Mouse (Mus musculus): ENCODE measurements around the gene 4930432M17Rik.

Gene 4930432M17Rik

GRCm38 (mm10) chr3:121707106-121707505, 36.5 kb downstream of the 4930432M17Rik start:
- no peak for DNase-seq (ENCODE audit: low read depth, low spot score)

GRCm38 (mm10) chr3:121710894-121711531, 40.5 kb downstream of the 4930432M17Rik start:
- DNase-seq (ENCODE audit: low read depth, low spot score), result no peak

GRCm38 (mm10) chr3:121712222-121712621, 41.7 kb downstream of the 4930432M17Rik start:
- no peak for DNase-seq (ENCODE audit: low read depth, low spot score)

DNA sequence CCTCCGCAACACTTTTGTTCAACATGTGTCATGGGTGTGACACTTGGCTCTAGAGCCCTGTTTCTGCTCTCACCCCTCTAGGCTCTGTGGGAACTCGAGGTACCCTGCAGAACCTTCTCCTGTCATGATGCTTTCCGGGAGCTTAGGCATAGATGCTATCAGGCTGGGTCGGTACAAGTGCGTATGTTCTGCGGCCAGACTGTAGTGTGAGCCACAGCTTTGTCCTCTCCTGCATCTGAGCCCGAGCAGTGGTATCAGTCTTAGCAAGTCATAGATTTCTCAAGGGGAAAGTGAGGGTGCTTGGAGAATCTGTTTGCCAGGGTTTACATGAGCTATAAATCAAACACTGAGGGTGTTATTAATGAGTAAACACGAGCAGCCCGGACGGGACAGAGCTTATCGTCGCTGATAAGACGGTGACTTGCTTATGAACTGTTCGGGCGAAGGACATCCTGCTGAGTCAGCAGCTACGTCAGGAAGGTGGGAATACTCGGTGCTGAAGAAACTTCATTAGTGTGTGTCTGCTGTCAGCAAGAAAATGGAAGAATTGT, 42.7 kb downstream of the 4930432M17Rik start:
- DNase-seq (ENCODE audit: low read depth, low spot score), result no peak

DNA sequence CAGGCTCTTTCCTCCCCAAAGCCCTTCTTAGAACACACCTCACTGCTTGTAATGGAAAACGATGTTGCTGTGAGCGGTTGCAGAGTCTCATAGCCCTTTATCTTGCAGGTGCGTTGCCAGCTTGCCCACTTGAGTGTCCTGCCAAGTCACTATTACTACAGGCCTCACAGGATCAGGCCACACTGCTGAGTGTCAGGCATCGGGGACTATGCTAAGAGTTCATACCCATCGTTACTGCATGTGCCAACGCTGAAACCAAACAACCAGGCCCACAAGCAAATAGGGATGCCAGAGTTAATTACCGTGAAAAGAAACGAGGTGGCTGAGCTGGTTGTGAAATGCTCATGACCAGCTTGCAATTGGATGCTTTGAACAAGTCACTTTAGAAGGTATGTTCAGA, 43.3 kb downstream of the 4930432M17Rik start:
- DNase-seq (ENCODE audit: low read depth, low spot score), result no peak

DNA sequence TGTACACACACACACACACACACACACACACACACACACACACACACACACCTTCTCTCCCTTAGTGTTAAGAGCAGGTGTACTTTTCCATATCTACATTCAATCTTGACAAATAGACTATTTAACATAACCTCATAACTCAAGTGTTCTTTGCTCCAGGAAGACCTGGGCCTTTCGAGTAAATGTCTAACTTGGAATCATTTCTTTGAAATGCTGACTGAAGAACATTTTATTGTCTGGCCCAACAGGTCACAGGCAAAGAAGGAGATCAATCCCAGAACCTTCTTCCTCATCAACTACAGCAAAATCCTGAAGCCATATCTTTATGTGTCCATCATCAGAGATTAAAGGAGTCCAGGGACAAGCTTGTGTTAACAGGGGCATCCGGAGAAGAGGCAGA, 43.9 kb downstream of the 4930432M17Rik start:
- DNase-seq (ENCODE audit: low read depth, low spot score), result no peak

DNA sequence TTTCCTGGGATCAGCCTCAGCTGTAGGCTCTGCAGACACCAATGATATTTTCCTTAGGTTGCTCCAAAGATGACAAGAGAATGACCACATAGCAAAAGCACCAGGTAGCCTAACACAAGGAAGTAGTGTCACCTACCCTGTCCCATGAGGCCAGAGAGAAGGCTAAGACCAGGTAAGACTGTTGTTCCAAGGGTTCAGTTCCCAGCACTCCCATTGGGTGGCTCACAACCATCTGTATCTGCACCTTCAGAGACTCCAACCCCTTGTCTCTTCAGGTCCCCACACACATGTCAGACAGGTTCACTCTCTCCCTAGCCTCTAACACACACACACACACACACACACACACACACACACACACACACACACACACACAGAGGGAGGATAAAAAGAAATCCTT, 44.8 kb downstream of the 4930432M17Rik start:
- DNase-seq (ENCODE audit: low read depth, low spot score), result no peak

DNA sequence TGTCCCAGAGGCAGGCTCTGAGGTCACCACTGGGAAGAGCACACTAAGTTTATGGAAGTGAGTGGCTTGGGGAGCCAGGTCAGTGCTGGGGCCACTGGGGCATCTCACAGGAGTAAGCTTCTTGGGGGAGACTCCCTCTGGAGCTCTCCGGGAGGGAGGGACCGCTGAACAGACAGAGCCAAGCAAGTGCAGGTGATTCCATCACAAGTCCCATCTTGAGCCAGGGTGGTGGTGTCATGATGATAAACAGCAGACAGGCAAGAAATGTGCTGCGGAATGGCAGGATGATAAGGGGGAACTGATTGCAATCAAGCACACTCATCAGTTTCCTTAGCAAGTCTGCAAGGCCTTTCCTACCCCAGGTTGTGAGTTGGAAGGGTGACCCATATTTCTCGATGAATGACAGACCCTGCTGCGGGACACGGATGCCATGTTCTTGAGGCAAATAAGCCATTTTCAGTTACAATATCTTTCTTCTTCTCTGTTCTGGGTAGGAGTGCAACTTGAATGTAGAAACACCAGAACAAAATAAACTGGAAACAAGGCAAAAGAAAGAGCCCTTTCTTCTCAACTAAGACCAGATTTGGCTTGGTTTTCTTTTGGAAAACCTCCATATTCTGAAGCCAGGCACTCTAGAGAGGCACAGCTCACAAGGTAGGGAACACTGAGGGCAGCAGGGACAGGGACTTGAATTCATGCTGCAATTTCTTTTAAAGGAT, 45.3 kb downstream of the 4930432M17Rik start:
- no peak for DNase-seq (ENCODE audit: low read depth, low spot score)

DNA sequence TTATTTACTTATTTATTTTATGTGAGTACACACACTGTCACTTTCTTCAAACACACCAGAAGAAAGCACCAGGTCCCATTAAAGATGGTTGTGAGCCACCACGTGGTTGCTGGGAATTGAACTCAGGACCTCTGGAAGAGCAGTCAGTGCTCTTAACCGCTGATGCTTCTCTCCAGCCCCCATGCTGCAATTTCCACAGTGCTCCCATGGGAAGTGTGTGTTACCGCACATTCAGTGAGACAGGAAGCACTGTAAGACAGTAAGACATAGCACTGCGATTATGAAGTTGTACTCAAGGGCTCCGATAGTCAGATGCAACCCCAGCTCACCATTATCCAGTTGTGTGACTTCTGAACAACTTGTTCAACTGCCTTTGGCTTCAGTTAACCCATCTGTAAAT, 45.9 kb downstream of the 4930432M17Rik start:
- DNase-seq (ENCODE audit: low read depth, low spot score), result no peak

DNA sequence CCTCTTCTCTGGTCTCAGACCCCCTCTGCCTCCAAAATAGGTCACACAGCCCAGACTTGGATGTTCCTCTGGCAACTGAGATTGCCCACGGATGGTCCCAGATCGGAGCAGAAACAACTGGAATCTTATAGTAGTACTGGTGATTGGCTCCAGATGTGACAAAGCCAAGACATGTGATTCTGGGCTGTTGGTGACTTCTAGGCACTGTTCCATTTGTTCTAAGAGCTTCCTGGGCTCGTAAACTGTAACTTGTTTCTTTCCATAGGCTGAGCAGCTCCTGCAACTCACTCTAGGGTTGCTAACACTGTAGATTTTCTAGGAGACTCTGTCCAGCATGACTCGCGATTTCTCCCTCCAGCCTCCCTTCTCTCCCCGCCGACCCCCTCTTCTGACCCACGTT, 48.1 kb downstream of the 4930432M17Rik start:
- no peak for DNase-seq (ENCODE audit: low read depth, low spot score)

- DNase-seq (ENCODE audit: low read depth, low spot score), result no peak
Observed at GRCm38 (mm10) chr3:121719701-121720100, 49.1 kb downstream of the 4930432M17Rik start.

DNA sequence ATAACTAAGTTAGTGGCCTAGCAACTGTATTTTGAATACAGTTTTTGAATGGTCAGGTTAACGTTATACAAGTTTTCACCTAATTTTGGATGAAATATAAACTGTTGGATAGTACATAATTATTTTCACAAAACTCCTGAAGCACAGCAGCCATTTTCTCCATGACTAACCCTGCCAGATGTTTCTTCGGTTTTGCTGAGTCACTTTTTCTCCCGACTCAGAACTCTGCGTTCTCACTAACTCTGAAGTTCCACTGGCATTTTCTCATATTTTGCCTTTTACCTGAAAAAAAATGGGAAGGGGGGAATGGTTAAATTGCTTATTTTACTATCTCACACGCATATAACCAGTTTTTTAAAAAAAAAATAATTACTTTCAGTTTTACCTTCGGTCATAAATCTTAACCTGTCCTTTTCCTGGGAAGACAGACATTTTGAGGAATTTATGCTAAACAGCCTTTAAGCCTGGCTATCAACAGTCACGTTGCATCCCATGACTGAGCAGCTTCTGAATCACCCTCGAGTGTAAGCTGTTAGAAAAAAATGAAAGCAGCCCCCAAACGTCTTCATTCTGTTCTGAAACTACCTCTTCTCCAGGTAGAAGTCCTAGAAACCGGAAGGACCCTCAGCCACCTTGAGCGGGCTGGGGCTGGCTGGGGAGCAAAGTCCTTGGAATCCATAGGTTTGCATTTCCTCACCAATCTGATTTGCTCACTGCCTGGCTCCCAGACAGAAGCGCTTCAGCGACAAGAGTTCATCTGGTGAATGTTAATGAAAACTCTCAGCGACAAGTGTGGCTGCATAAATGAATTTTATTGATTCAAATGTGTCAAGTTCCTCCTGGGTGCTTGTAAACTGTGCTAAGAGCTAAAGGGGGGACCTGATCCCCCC, 50.5 kb downstream of the 4930432M17Rik start:
- no peak for DNase-seq (ENCODE audit: low read depth, low spot score)

- DNase-seq (ENCODE audit: low read depth, low spot score), result no peak
Observed at GRCm38 (mm10) chr3:121721691-121722070, 51.1 kb downstream of the 4930432M17Rik start.

DNA sequence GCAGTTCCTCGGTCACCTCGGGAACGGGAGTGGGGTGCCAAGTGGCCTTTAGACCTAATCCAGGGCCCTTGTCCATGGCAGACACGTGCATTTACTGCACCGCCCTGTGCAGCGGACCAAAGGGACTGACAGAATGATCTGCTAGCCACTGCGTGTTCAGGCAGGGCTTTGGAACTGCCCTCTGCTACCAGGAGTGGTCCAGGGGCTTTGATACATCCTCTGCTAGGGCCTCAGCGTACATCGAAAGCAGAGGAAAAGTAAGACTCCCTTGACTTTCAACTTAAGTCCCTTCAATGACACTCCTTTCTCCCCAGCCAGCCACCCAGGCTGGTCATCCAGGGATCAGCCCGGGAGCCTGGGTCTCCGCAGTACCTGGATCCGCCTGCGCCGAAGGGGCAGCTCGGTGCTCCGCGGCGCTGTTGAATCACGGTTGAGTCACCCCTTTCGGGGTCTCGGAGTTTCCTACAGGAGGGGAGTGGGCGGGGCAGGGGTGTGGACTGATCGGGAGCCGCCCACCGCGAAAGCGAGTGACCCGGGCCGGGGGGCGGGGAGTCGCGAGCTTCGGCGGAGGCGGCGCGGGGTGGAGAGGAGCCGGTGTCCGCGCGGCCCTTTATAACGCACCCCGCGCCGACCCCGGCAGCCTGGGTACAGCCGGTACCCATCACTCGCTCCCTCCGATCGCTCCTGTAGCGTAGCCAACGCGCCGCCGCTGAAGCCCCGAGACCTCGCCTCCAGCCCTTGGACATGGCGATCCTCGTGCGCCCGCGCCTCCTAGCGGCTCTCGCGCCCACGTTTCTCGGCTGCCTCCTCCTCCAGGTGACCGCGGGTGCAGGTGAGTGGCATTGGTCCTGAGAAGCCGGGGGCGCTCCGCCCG, 52.6 kb downstream of the 4930432M17Rik start, which contains the start of gene F3:
F3 (plus strand) TSS at position 567 of the 874 bp plus-strand sequence.
- peak; percentile 45 for DNase-seq (ENCODE audit: low read depth, low spot score)

DNA sequence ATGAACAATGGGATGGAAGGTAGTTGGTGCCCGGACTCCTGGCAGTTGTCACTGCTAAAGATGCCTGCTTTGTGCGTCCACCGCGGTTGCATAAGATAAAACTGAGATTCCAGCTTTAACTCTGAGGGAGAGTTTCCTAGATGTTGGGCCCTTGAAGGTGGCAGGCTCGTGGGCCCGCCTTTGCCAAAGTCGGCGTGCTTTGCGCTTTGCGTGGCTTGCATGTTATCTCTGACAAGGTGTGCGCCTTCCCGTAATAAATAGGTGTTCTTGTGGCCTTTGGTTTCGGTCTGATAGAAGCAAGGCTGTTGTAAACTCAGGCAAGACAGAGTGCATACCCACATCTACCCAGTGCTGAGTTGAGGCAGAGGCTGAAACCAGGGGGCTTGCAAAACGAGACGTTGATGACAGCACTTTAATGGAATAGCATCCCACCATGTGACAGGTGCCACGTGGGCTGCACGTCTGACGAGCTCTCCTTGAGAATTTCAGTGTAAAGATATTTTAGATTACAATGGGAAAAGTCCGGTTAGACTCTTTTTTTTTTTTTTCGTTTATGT, 53.5 kb downstream of the 4930432M17Rik start:
- no peak for DNase-seq (ENCODE audit: low read depth, low spot score)

DNA sequence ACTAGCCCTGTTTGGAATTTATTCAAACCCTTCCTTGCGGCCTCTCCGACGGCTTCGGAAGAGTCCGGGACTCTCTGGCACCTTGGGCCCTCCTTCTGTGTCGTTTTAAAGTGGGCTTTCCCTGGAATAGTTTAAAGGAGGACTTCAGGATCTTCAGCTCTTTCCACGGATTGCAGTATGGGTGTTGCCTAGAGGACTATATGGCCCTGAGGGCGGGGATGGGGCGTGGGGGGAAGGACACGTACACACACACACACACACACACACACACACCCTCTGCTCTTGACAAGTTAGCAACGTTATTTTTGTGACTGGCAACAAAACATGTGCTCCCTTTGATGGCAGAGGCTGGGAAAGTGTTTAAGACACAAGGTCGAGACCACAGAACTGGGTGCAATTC, 54.0 kb downstream of the 4930432M17Rik start:
- no peak for DNase-seq (ENCODE audit: low read depth, low spot score)

GRCm38 (mm10) chr3:121725651-121726050, 55.1 kb downstream of the 4930432M17Rik start:
- no peak for DNase-seq (ENCODE audit: low read depth, low spot score)

GRCm38 (mm10) chr3:121729678-121730077, 59.1 kb downstream of the 4930432M17Rik start:
- no peak for DNase-seq (ENCODE audit: low read depth, low spot score)
